8 mouse cellular contexts compared by ENCODE assay signal in the genomic region with DNA sequence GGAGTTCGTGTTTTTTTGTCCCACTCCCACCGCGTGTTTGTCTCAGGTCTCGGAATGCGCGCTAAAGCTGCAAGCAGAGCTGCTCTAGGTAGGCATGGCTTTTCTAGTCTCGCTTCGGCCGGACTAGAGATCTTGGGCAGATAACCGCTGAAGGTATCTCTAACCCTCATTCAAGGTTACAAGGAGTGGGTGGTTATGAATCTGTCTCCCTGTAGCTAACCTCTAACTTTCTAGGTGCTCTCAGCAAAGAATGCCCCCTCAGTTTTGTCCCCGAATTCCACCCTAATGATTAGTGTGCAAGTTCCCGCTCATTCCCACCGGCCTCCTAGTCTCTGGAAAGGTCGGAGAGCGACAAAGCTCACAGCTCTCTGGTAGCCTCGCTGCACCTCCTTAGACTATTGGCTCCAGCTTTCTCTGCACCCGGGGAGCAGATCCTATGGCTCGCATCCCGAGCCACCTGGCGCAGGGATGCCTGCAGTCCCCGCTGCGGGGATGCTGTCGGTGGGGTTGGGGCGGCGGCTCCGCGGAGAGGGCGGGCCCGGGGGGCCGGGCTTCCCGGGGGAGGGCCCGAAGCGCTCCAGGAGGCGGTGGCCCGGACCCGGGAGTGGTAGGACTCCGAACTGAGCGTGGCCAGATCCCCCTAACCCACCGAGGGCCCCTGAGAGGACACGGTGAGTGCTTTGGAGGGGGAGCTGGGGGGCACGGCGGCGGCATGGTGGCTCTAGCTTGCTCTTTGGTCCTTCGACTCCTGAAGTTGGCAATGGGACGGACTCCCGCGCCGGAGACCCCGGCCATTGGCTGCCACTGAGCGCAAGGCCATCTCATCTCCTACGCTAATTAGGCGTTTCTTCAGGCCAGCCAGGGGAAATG. TPM values are rescaled to one million over a fixed set of nuclear protein-coding genes. Genes with fewer than 3 reads are reported as not detected.
A peak's percentile ranks its signal among the peaks of the same experiment; 100 is the strongest.
DNase-seq lines count a peak whose midpoint lies in the region; ATAC-seq and TF ChIP-seq lines count a peak whose summit lies in the region.

No protein-coding gene starts in this region.

- ATAC-seq in CD4-positive, CD25-positive, alpha-beta regulatory T cell, adult 4 months, result peak; percentile 71
- ATAC-seq in embryonic facial prominence, embryonic 12.5 days (ENCODE audit: insufficient number of reproducible peaks, insufficient read depth, low FRiP score, low TSS enrichment), result peak; percentile 31
- ATAC-seq in heart, embryonic 11.5 days (replicated peaks; ENCODE audit: insufficient number of reproducible peaks, low FRiP score, low TSS enrichment), result peak; percentile 66
- ATAC-seq in kidney, embryonic 14.5 days (ENCODE audit: low FRiP score, low TSS enrichment), result peak; percentile 72
- peak; percentile 79 for ATAC-seq in lung, postnatal 0 days

- H3K4me3 ChIP-seq in embryonic facial prominence, embryonic 12.5 days, result peak overlapping the region; percentile 68
- peak overlapping the region; percentile 60 for H3K4me3 ChIP-seq in heart, embryonic 11.5 days (ENCODE audit: low read depth, low read length)
- H3K4me3 ChIP-seq in kidney, embryonic 14.5 days (ENCODE audit: low read length), result peak overlapping the region; percentile 76
- peak overlapping the region; percentile 67 for H3K4me3 ChIP-seq in lung, postnatal 0 days (ENCODE audit: low read depth, low read length)

- peaks cover 12% of the 10 kb centered on the region for H3K36me3 ChIP-seq in embryonic facial prominence, embryonic 12.5 days
- H3K36me3 ChIP-seq in heart, embryonic 11.5 days (ENCODE audit: control insufficient read depth, insufficient read depth, low read length), result peaks cover 8% of the 10 kb centered on the region
- H3K36me3 ChIP-seq in kidney, embryonic 14.5 days (ENCODE audit: control insufficient read depth, insufficient read depth, low read length), result peaks cover 11% of the 10 kb centered on the region; the same call in 1 of the 2 replicates
- 0 out of 2 replicates have a peak, but pooled peaks cover 6% of the 10 kb centered on the region for H3K36me3 ChIP-seq in lung, postnatal 0 days (ENCODE audit: insufficient read depth, low read length)

- peak overlapping the region; percentile 78 for H3K27ac ChIP-seq in embryonic facial prominence, embryonic 12.5 days
- H3K27ac ChIP-seq in heart, embryonic 11.5 days (ENCODE audit: low read depth, low read length), result peak overlapping the region; percentile 46; the same call in 1 of the 2 replicates
- H3K27ac ChIP-seq in kidney, embryonic 14.5 days (ENCODE audit: low read depth, low read length), result peak overlapping the region; percentile 53; the same call in 1 of the 2 replicates
- peak overlapping the region; percentile 72 for H3K27ac ChIP-seq in lung, postnatal 0 days (ENCODE audit: low read length)

- H3K4me1 ChIP-seq in embryonic facial prominence, embryonic 12.5 days, result peaks cover 39% of the 10 kb centered on the region
- peaks cover 32% of the 10 kb centered on the region for H3K4me1 ChIP-seq in heart, embryonic 11.5 days (ENCODE audit: control insufficient read depth, insufficient read depth, low read length)
- H3K4me1 ChIP-seq in kidney, embryonic 14.5 days (ENCODE audit: control insufficient read depth, insufficient read depth, low read length), result peaks cover 26% of the 10 kb centered on the region
- H3K4me1 ChIP-seq in lung, postnatal 0 days (ENCODE audit: insufficient read depth, low read depth, low read length), result peaks cover 9% of the 10 kb centered on the region; the same call in 1 of the 2 replicates

- H3K27me3 ChIP-seq in embryonic facial prominence, embryonic 12.5 days, result peaks cover 5% of the 10 kb centered on the region; the same call in 1 of the 2 replicates
- peaks cover 27% of the 10 kb centered on the region for H3K27me3 ChIP-seq in heart, embryonic 11.5 days (ENCODE audit: control insufficient read depth, insufficient read depth, low read length)
- peaks cover 16% of the 10 kb centered on the region for H3K27me3 ChIP-seq in kidney, embryonic 14.5 days (ENCODE audit: control insufficient read depth, insufficient read depth, low read length)
- no peaks in the 10 kb centered on the region; the same call in 1 of the 2 replicates for H3K27me3 ChIP-seq in lung, postnatal 0 days (replicated peaks; ENCODE audit: insufficient read depth, low read length)

- H3K4me2 ChIP-seq in embryonic facial prominence, embryonic 12.5 days (replicated peaks), result peak overlapping the region; percentile 73
- peak overlapping the region; percentile 96 for H3K4me2 ChIP-seq in heart, embryonic 11.5 days
- peak overlapping the region; percentile 93 for H3K4me2 ChIP-seq in kidney, embryonic 14.5 days (replicated peaks; ENCODE audit: low read depth, low read length)
- peak overlapping the region; percentile 87 for H3K4me2 ChIP-seq in lung, postnatal 0 days (replicated peaks; ENCODE audit: low read depth, low read length)

- WGBS in embryonic facial prominence, embryonic 12.5 days, result under 1% methylated on average over 51 of the region's 52 CpGs
- under 1% methylated on average over 52 of the region's 52 CpGs for WGBS in heart, embryonic 11.5 days (ENCODE audit: insufficient replicate concordance)
- WGBS in kidney, embryonic 14.5 days, result under 1% methylated on average over 52 of the region's 52 CpGs
- WGBS in lung, postnatal 0 days, result under 1% methylated on average over 35 of the region's 52 CpGs

- DNase-seq in adrenal gland, adult 2 months, result peak; percentile 89
- peak; percentile 63 for DNase-seq in lung, postnatal 0 days (ENCODE audit: low spot score)
- peak; percentile 56 to 68 for DNase-seq in right cerebral cortex, adult 2 months (ENCODE audit: low spot score in 2 of 2)
- DNase-seq in layer of hippocampus, adult 9-10 months (ENCODE audit: low spot score), result no peak

- no peaks in the 10 kb centered on the region for H3K9me3 ChIP-seq in embryonic facial prominence, embryonic 12.5 days
- no peaks in the 10 kb centered on the region for H3K9me3 ChIP-seq in heart, embryonic 11.5 days (replicated peaks; ENCODE audit: control insufficient read depth, low read length)
- no peaks in the 10 kb centered on the region for H3K9me3 ChIP-seq in kidney, embryonic 14.5 days (ENCODE audit: control insufficient read depth, low read length)
- no peaks in the 10 kb centered on the region for H3K9me3 ChIP-seq in lung, postnatal 0 days (ENCODE audit: low read length)

- no peak for TF ChIP-seq EP300 in lung, postnatal 0 days (IDR thresholded peaks at IDR 0.05)

- TF ChIP-seq CTCF in lung, postnatal 0 days (IDR thresholded peaks at IDR 0.05), result no peak

- H3K9ac ChIP-seq in embryonic facial prominence, embryonic 12.5 days, result peak overlapping the region; percentile 65
- peak overlapping the region; percentile 63 for H3K9ac ChIP-seq in heart, embryonic 11.5 days (ENCODE audit: low read depth, low read length)
- H3K9ac ChIP-seq in kidney, embryonic 14.5 days (ENCODE audit: low read depth, low read length), result peak overlapping the region; percentile 63
- H3K9ac ChIP-seq in lung, postnatal 0 days (replicated peaks; ENCODE audit: low read depth), result peak overlapping the region; percentile 47

RNA-seq across cellular contexts. Expression of a gene that starts 0.7 kb away (rescaled TPM):
- 1 to 10 TPM in 1 of 2 experiments, under 1 TPM in 1; 0.69 to 1.4 TPM for polyA plus RNA-seq in CD4-positive, CD25-positive, alpha-beta regulatory T cell, adult 4 months (2017; shearing (Covaris generic))
- 100 to 1,000 TPM in 1 of 2 experiments, 10 to 100 TPM in 1; 82.8 to 101 TPM for total RNA-seq in adrenal gland, adult 2 months (2021)
- polyA plus RNA-seq in adrenal gland, adult 2 months (2012; rRNA removed), result 56.5 and 69.2 TPM in 2 replicates
- 39.9 and 40.9 TPM in 2 replicates for polyA plus RNA-seq in embryonic facial prominence, embryonic 12.5 days (2016; fragmentation: Nextera tagmentation; extraction: Ambion mirVana)
- polyA plus RNA-seq in heart, embryonic 11.5 days (2014; fragmentation: Nextera tagmentation; extraction: Ambion mirVana), result 18.6 and 19.5 TPM in 2 replicates
- 24.3 and 32.8 TPM in 2 replicates for polyA plus RNA-seq in kidney, embryonic 14.5 days (2014; fragmentation: Nextera tagmentation; extraction: Ambion mirVana)
- polyA plus RNA-seq in lung, postnatal 0 days (2015; fragmentation: Nextera tagmentation; extraction: Ambion mirVana), result 31.5 and 34.6 TPM in 2 replicates

RNA-seq across cellular contexts. Expression of a gene that starts 8.3 kb away (rescaled TPM):
- 100 to 1,000 TPM in 1 of 2 experiments, 10 to 100 TPM in 1; 87.2 to 143 TPM for polyA plus RNA-seq in CD4-positive, CD25-positive, alpha-beta regulatory T cell, adult 4 months (2017; shearing (Covaris generic))
- total RNA-seq in adrenal gland, adult 2 months (2021), result 10 to 100 TPM; 89.3 to 92.3 TPM
- 34.1 and 53.6 TPM in 2 replicates for polyA plus RNA-seq in adrenal gland, adult 2 months (2012; rRNA removed)
- polyA plus RNA-seq in embryonic facial prominence, embryonic 12.5 days (2016; fragmentation: Nextera tagmentation; extraction: Ambion mirVana), result 93.0 and 95.9 TPM in 2 replicates
- 56.7 and 64.1 TPM in 2 replicates for polyA plus RNA-seq in heart, embryonic 11.5 days (2014; fragmentation: Nextera tagmentation; extraction: Ambion mirVana)
- polyA plus RNA-seq in kidney, embryonic 14.5 days (2014; fragmentation: Nextera tagmentation; extraction: Ambion mirVana), result 58.6 and 81.6 TPM in 2 replicates
- polyA plus RNA-seq in lung, postnatal 0 days (2015; fragmentation: Nextera tagmentation; extraction: Ambion mirVana), result 57.4 and 64.0 TPM in 2 replicates

RNA-seq across cellular contexts. Expression of a gene that starts 19.7 kb away (rescaled TPM):
- polyA plus RNA-seq in CD4-positive, CD25-positive, alpha-beta regulatory T cell, adult 4 months (2017; shearing (Covaris generic)), result 10 to 100 TPM; 79.4 to 79.5 TPM
- total RNA-seq in adrenal gland, adult 2 months (2021), result 1 to 10 TPM; 8.1 to 8.3 TPM
- polyA plus RNA-seq in adrenal gland, adult 2 months (2012; rRNA removed), result 12.4 and 12.5 TPM in 2 replicates
- polyA plus RNA-seq in embryonic facial prominence, embryonic 12.5 days (2016; fragmentation: Nextera tagmentation; extraction: Ambion mirVana), result 17.5 and 18.1 TPM in 2 replicates
- 7.3 and 8.3 TPM in 2 replicates for polyA plus RNA-seq in heart, embryonic 11.5 days (2014; fragmentation: Nextera tagmentation; extraction: Ambion mirVana)
- 14.8 and 15.0 TPM in 2 replicates for polyA plus RNA-seq in kidney, embryonic 14.5 days (2014; fragmentation: Nextera tagmentation; extraction: Ambion mirVana)
- polyA plus RNA-seq in lung, postnatal 0 days (2015; fragmentation: Nextera tagmentation; extraction: Ambion mirVana), result 13.6 and 14.1 TPM in 2 replicates

RNA-seq across cellular contexts. Expression of a gene that starts 53.8 kb away (rescaled TPM):
- 10 to 100 TPM; 17.9 to 25.7 TPM for polyA plus RNA-seq in CD4-positive, CD25-positive, alpha-beta regulatory T cell, adult 4 months (2017; shearing (Covaris generic))
- 10 to 100 TPM; 49.5 to 50.4 TPM for total RNA-seq in adrenal gland, adult 2 months (2021)
- 28.7 and 46.6 TPM in 2 replicates for polyA plus RNA-seq in adrenal gland, adult 2 months (2012; rRNA removed)
- polyA plus RNA-seq in embryonic facial prominence, embryonic 12.5 days (2016; fragmentation: Nextera tagmentation; extraction: Ambion mirVana), result 32.0 and 32.6 TPM in 2 replicates
- polyA plus RNA-seq in heart, embryonic 11.5 days (2014; fragmentation: Nextera tagmentation; extraction: Ambion mirVana), result 19.0 and 20.3 TPM in 2 replicates
- polyA plus RNA-seq in kidney, embryonic 14.5 days (2014; fragmentation: Nextera tagmentation; extraction: Ambion mirVana), result 15.5 and 25.4 TPM in 2 replicates
- 21.7 and 22.1 TPM in 2 replicates for polyA plus RNA-seq in lung, postnatal 0 days (2015; fragmentation: Nextera tagmentation; extraction: Ambion mirVana)

RNA-seq across cellular contexts. Expression of a gene that starts 53.9 kb away (rescaled TPM):
- 1 to 10 TPM; 1.4 to 1.8 TPM for polyA plus RNA-seq in CD4-positive, CD25-positive, alpha-beta regulatory T cell, adult 4 months (2017; shearing (Covaris generic))
- 10 to 100 TPM; 22.1 to 56.8 TPM for total RNA-seq in adrenal gland, adult 2 months (2021)
- polyA plus RNA-seq in adrenal gland, adult 2 months (2012; rRNA removed), result 44.2 and 62.7 TPM in 2 replicates
- 1.1 and 1.3 TPM in 2 replicates for polyA plus RNA-seq in embryonic facial prominence, embryonic 12.5 days (2016; fragmentation: Nextera tagmentation; extraction: Ambion mirVana)
- 2.5 and 2.8 TPM in 2 replicates for polyA plus RNA-seq in heart, embryonic 11.5 days (2014; fragmentation: Nextera tagmentation; extraction: Ambion mirVana)
- 1.2 and 1.7 TPM in 2 replicates for polyA plus RNA-seq in kidney, embryonic 14.5 days (2014; fragmentation: Nextera tagmentation; extraction: Ambion mirVana)
- polyA plus RNA-seq in lung, postnatal 0 days (2015; fragmentation: Nextera tagmentation; extraction: Ambion mirVana), result 31.0 and 34.4 TPM in 2 replicates
